Mouse (Mus musculus) lung, adult 18-20 months (tissue): ENCODE data around the gene Syt9.

Experiments
- DNase-seq, 2 experiments: peaks; one replicate each; pipeline ENCODE4 v3.0.0; 2022; ENCODE audit warnings: mixed read lengths in 2 of 2

Gene Syt9

DNA sequence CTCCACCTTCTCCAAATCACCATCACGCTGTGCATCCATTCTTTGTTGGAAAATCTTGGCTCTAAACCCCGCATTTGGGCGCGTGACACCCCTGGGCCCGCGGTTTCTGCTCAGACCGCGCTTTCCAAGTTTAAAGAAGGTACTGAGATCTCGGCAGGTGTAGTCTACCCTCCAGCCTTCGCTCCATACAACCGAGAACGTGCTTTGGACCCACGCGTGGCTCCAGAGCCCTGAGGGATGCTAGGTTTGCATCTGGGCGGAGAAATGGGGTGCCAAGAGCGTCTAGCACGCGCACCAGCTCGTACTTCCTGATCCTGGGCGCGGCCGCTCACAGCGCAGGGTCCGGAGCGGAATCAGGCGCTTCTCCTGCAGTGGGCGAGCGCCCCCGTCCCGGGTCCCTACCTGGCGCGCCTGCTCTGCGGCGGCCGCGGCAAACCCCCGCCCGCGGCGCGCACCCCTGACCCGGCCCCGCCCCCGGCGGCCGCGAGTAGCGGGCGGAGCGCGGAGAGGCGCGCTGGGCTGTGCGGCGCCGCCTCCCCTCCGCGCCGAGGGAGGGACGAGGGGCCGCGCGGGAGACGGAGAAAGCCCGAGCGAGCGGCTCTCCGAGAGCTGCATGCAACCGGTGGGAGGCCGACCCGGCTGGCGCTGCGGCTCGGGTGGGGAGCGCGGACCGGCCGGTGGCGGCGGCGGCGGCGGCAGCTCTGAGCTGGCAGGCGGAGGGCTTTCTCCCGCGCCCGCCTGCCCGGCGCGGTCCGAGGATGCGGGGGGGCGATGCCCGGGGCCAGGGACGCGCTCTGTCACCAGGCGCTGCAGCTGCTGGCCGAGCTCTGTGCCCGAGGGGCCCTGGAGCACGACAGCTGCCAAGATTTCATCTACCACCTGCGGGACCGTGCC is at the start of gene Syt9:
Gene Syt9 (plus strand): TSS at position 497 of the 894 bp plus-strand sequence.
- peak; percentile 6 to 27 for DNase-seq

DNA sequence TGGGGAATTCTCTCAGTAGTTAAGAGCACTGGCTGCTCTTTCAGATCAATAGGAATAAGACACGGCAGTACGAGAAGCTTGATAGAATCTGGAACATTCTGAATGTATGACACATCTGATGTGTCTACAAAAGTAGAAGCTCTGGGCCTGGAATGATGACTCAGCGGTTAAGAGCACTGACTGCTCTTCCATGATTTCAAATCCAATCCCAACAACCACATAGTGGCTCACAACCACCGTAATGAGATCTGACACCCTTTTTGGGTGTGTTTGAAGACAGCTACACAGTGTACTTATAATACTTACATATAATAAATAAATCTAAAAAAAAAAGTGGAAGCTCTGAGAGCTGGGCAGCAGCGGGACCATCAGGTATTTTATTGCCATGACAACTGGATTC is 31.5 kb upstream of the Syt9 start:
- DNase-seq = no peak

DNA sequence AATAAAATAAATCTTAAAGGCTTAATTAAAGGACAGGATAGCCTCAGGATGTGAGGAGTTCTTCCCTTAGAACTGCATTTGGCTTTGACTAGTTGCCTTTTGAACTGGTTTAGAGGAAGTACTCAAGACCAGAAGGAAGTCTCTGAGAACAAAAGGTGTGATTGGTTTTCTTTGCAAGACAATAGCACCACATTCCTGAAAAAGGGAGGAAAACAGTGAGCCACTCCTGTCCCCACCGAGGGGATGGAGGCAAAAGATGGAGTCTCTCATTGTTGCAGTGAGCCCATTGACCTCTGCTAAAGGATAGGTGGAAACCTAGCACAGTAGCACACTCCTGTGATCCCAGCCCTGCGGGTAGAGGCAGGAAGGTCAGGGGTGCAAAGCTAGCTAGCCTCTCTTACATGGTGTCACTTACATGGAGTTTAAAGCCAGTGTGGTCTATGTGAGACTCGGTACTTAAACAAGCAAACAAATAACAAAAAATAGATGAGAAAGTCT is 30.9 kb upstream of the Syt9 start:
- DNase-seq = no peak

DNA sequence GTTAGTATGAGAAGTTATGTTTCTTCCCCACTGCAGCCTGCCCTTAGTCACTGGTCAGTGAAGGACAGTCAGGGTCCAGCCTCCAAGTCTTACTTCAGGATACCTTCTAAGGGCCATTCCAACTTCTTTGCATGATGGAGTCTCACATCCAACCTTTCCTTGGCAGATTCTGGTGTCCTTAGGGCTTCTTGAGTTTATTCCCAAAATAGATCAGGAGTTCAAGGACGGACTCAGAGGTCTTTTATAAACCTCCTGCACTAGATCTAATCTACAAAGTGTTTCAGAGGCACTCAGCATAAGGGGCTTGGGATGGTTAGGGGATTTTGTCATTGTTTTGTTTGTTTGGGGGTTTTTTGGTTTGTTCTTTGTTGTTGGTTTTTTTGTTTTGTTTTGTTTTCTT is 30.3 kb upstream of the Syt9 start:
- DNase-seq = no peak

DNA sequence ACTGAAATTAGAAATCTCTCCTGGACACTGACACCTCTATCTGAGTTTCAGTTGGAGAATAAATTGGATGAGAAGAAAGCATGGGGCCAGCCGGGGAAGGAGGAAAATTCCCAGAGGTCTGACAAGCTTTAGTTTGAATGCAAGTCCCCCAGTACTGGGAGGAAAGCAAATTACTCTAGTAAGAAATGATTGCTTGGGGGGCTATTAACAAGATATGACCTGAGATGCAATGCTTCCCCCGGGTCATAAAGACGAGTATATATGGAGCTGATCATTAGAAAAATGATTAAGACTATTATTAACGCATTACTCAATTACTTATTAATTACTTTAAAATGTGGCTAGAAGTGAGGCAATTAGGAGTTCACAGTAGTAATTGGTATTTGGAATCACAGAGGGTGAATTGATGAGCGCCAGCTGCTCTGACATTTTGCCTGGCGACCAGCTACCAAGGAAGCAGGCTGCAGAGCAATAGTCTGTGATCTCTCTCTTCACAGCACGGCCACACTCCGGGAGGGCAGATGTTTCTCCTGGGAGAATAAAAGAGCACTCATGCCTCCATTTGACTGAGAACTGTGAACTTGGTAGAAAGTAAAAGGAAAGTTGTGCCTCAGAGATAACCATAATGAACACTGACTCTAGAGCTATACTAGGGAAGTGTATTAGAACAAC is 28.9 kb upstream of the Syt9 start:
- peak; percentile 5 to 13 for DNase-seq

DNA sequence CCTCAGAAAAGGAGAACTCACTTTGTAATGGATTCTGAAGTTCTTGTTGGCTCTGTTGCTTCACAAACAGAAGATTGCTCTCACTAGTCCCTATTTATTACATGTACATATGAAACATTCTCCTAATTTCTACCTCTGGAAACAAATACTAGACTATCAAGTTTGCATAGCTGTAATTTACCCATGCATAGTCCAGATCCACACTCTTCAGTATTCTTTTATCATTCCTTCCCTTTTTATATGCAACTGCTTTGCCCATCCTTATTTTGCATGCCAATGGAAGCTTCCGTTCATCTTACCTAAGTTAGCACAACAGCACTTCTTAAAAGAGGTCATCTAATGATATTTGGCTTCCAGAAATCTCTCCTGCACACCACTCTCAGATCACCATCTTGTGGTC is 21.3 kb upstream of the Syt9 start:
- DNase-seq = no peak

DNA sequence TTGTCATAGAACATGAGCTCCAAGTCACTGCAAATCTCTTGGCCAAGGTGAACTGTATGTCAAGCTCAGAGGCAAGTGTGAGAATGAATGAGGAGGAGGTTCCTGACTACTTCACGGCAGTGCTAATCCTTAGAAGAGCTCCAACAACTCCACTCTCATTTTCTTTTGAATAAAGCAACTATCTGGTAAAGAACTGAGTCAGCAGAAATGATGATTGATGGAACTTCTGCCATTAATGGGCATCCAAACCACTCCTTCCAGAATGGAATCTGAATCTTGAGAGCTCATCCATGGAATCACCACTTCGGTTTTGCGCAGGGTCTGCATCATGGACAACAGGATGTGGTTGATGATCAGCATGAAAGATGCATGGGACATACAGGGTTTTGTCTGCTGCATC is 8.4 kb upstream of the Syt9 start:
- no peak for DNase-seq

DNA sequence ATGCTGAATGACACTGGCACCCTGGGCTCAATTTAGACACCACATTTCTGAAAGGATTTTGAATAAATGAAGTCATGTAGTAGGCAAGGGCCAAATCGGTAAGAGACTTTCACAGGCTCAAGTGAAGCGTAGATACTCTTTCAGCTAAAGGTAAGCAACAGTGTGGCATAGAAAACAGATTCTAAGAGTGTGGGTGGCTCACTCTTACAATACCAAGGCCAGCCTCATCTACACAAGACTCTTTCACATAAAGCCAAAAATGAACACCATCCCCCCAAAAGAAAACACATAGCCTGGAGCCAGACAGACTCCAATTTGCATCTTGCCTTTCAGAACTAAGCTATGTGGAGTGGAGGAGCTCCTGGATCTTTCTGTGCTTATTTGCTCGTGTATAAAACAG is 7.9 kb upstream of the Syt9 start:
- no peak for DNase-seq

DNA sequence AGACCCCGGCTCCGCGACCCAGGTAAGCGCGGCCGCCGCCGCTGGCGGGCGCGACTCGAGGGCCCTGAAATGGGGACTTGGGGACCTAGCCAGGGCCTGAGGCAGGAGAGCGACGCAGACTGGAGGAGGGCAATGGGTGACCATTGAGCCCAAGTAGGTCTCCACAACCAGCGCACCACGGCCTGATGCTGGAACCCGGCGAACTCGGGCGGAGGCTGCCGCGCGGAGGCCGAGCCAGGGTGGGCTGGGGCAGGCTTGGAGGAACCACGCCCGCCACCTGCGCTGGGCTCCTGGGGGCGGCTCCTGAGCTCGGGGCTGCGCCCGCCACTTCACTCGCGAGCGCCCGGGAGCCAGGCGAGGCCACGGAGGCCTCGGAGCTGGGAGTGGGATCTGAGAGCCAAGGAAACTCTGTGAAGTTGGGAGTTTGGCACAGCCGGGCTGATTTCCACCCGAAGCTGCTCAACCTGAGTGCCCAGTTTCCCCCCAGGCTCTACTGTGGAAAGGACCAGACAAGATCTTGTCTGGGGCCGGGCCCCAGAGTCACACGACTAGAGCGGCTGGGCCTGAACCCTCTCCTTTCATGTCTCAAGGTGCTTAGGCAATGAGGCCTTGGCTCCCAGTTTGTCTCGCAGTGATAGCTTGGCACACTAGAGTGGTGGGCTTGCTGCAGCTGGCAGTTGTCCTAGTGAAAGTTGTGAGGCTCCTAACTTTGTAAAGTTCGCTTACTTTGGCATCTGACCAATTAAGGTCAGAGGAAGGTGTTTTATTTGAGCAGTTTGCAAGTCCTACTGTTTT is 795 bp downstream of the Syt9 start:
- peak in 1 of 2 experiments; percentile 6 for DNase-seq

DNA sequence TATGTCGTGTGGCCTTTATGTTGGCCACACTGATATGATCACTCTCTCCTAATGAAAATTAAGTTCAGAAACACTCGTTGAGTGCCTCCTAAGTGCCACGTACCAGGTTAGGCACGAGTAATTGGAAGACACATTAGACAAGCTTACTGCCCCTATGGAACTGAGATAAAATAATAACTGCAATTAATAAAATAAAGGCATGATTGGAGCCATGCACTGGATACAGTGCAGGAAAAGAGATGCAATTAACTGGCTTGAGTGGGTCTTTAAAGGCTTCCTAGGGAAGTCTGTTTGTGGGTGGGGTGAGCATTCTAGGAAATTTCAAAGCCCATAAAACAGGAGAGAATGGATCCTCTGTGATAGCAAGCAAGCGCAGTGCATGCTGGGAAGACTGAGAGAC is 10.0 kb downstream of the Syt9 start:
- DNase-seq = no peak

DNA sequence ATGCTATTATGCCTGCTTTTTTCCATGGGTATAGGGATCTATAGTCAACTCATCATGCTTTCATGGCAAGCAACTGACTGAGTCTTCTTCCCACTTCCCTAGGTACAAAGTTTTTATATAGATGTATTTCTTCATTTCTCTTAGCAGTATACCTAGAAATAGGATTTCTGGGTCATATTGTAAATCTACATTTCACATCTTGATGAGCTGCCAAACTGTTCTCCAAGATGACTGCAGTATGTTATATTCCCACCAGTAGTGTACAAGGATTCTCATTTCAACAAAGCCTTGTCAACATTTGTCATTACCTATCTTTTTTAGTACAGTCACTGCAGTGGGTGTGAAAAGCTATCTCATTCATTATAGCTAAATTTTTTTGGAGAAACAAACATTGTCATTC is 19.1 kb downstream of the Syt9 start:
- DNase-seq = no peak

DNA sequence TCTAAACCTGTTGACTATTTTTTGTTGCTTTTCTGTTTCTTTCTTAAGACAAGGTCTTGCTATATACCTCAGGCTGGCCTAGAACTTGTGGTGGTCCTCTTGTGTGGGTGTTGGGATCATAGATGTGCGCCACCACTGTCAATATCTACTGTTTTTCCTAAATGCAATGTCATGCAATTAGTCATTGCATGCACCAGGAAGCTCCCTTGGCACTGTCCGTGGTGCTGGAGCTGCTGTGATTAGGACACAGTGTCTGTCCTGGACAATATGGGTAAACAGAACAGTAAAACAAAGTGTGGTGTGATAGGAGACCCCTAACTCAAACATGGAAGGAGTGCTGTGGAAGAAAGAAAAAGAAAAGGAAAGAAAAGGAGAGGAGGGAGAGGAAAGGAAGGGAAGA is 22.2 kb downstream of the Syt9 start:
- no peak for DNase-seq

DNA sequence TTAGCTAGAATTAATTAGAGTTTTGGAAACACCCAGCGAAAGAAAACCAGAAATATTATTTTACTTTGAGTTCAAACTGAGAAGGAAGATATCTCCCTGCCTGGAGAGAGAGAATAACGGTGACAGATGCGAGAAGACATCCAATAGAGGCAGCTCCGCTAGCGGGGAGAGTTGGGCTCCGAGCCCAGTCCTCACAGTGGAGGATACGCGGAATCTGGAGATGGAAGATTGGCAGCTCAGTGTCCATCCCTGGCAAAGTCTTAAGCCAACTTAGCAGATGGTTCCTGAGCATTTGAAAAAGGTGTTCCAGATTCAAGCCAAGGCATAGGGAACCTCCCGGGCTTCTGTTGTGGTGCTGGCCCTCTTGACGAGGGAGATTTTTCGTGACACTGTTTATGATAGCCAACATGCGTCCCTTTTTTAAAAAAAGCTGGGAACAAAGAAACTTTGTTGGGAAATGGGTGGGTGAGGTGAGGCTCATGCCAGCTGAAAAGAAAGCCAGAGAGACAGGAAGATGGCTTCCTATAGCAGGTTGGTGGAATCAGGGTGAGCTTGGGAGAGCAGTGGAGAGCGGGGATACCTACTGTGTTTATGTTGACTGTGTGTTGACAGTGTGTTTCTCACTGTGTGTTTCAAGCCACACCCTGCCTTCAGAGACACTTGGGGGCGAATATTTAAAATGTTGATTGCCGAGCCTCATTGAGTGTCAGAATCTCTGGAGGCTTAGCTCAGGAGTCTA is 29.7 kb downstream of the Syt9 start:
- no peak for DNase-seq

DNA sequence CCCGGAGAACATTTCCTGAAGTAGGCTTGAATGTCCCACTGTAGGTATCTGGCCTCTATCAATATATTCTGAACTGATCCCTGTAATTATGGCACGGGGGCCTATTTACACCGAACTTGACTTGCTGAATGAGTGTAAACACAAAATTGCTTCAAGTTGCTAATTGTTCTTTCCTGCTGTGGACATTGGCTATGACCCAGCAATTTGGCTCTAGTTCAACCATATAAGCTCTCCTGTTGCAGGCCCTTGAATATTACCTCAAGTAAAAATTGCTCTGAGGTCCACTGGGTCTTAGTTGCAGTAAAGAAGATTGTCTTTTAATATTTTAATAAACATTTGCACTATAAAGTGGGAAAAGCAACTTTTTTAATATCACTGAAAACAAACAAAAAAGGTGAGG is 32.7 kb downstream of the Syt9 start:
- DNase-seq = no peak

DNA sequence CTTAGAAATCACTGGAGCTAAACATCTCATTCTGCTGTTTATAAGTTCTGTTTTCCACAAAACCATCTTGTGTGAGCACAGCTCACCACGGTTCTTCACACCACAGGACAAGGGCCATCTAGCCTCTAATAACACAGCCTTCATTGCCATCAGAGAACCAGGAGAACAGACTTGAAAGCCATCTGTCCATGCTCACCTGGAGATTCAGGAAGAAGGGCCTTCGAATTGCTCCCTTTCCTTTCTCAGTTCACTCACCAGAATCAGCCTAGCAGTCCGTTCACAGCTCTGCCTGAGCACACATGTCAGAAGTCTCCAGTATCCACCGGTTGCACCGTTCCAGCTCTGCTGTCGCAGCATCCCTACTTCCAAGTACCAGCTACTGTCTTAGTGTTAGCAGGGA is 44.4 kb downstream of the Syt9 start:
- no peak for DNase-seq

DNA sequence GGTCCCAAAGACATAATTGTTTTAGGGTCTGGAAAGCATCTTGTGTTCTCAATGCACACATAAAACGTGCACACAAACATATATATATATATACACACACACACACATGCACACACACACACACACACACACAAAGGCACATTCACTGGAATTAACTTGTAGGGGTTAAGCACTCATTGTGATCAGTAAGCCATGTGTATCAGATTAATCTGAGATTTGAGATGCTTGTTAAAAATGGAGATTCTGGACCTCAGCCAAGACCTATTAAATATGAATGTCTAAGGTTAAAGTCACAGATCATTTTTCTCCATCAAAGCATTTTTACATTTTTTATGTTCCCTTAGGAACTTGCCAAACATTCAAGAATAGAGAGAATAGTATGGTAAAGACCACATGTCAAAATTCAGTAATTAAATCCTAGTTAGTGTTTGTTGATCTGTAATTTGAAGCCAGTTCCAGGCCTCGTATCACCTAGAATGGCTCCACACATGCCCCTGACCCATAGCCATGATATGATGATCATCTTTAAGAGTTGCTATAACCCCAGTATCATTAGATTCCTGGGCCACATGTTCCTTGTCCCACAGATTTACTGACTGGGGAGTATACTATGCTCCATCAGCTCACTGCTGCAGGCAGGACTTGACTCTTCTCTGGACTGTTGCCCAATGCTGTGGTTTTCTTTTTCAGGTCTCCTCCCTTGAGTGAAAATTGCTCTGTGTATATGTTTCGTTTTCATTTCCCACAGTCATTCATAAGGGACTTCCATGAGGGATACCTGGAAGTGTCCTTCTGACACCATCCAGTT is 46.7 kb downstream of the Syt9 start:
- DNase-seq = no peak

DNA sequence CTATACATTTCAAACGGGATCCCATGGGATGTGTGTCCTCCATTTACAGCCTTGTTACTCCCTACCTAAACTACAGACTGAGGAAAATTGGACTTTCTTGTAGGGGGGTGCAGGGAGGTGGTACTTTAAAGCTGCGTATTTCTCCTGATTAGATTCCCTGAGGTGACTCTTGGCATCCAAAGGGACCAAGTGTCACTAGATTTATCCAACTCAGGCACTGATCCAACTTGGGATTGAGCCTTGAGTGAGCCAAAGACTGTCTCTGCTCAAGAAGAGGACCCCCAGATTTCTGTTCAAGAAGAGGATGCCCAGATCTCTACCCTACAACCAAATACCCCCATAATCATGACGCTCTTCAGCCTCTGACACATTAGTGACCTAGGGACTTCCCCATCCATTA is 66.9 kb downstream of the Syt9 start:
- DNase-seq = no peak

DNA sequence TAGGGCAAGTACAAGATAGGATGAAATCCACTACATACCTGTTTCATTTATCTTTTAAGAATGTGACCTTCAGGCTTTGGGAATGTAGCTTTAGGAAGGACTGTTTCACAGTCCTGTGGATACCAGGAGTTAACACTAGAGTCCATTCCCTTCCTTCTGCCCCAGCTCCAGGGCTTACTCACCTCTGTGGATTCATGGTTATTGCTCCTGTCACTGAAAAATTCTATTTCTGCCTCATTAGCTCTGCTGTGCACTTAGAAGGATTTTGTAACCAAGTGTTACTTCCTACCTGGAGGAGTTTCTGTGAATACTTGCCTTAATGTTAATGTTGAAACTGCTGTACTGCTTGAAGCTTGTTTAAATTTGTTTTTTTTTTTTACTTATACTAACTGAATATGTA is 74.1 kb downstream of the Syt9 start:
- no peak for DNase-seq

DNA sequence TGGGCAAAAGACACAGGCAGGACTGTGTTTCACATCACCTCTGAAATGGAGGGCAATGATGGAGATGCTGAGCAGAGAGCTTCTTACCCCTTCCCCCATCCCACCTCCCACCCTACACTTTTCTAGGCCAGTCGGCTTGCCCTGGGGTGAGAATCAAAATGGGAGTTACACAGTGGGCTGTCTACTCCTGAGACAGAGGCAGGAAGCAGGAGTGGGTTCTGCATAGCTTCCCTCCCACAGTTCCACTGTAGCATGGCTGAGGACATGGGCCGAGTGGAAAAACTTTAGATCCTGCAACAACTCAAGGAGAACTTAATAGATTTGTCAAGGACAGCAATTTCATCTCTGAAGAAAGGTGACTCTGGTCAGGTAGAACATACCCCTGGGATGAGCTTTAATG is 84.1 kb downstream of the Syt9 start:
- no peak for DNase-seq

DNA sequence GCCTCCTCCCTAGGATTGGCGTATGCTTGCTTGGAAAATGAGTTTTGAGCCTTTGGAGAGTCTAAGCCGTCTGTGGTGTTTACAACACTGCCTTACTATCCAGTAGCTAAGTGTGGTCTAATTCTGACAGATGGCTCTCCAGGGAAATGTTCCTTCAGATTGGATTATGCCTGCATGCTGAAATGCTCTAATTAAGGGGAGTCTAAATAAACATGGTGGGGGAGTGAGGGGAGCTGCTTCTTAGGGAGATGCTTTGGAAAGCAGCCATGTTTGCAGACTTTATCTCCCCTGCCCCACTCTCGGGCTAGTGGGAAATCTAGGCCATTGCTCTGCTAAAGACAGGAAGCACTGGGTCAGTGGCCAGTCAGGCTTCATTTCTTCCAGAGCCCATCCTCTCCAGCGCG is 84.6 kb downstream of the Syt9 start:
- no peak for DNase-seq

DNA sequence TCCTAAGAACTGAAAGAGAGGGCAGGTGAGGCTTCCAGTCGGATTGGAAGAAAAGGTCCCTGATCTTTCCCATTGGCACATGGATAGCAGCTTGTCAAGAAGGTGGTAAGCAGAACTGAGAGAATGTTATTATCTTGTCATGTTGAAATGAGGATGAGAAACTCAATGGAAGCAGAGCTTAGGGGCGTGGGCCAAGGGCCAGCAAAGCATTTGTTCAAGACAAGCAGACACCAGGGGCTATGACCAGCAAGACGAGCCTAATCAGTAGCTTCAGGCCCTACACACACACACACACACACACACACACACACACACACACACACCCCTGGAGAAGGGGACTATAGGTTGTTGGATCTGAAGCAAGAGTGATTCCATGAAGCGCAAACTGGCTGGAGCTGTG is 90.6 kb downstream of the Syt9 start:
- no peak for DNase-seq
